Mouse (Mus musculus) myocyte (in vitro differentiated cells): ENCODE measurements around the gene Plpp7.
A peak's percentile ranks its signal among the peaks of the same experiment; 100 is the strongest.

Experiments used
- MYOD1 ChIP-seq, 3 experiments: IDR thresholded peaks; one replicate each; pipeline ENCODE4 v1.6.1; 2011; ENCODE audit warnings: control low read depth in 2 of 3, low read depth in 2 of 3, mild to moderate bottlenecking in 2 of 3, moderate library complexity in 1 of 3; ENCODE audit not compliant: insufficient read length in 2 of 3, control insufficient read depth in 1 of 3
- POLR2A ChIP-seq: IDR thresholded peaks from one replicate; pipeline ENCODE4 v1.6.1; 2011; ENCODE audit warnings: low read depth, mild to moderate bottlenecking, control low read depth, moderate library complexity; ENCODE audit not compliant: insufficient read length

- TF ChIP-seq POLR2A (no peak), MYOD1 (IDR thresholded peaks at IDR 0.05; ENCODE audit: control insufficient read depth in 1 of 3, insufficient read length in 2 of 3, low read depth in 2 of 3) (peak in 1 of 3 experiments; percentile 24)
Observed at GRCm38 (mm10) chr2:32088372-32088981, 6.9 kb upstream of the Plpp7 start.
